Mouse (Mus musculus) bone marrow macrophage, adult 2 months (primary cell): ENCODE results near the gene Mturn.

Experiments used
- CTCF ChIP-seq: IDR thresholded peaks from 2 replicates; pipeline ENCODE4 v1.5.1; 2012; ENCODE audit warnings: low read depth, mild to moderate bottlenecking, low read length, moderate library complexity
- POLR2A ChIP-seq: IDR thresholded peaks from 2 replicates; pipeline ENCODE4 v1.6.1; 2012; ENCODE audit warnings: mild to moderate bottlenecking, low read depth, low read length, borderline replicate concordance

DNA sequence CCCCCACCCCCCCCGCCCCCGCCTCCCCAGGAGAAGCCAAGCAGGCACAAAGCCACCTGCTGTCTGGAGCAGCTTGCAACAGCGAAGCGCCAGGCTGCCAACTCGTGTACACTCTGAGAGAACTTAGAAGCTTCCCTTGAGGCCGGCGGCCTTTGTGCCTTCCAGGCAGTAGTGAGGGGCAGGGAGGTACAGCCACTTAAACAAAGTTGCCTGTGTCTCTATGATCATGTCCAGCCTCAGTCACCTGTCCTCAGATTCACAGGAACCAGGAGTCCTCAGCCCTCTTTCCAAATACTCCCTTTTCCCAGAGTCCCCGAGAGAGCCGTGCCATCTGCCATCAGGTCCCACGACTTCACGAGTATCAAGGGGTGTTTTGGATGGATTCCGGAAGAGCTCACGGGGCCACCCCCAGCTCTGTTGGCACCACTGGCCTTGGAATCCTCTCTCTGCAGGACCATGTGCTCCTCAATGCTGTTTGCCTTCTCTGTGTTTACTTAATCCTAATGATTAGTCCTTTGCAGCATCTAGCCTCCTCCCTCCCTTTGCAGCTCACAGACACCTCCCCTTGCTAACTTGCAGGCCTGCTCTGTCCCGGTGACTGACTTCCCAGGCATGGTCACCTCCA lies 38.4 kb downstream of the Mturn start:
- TF ChIP-seq POLR2A, result no peak
- TF ChIP-seq CTCF, result no peak
